Mouse (Mus musculus) ES-E14 (cell line): Measurements from ENCODE around the gene Rab13. TPM values are rescaled to one million over a fixed set of nuclear protein-coding genes. Genes with fewer than 3 reads are reported as not detected.

Experiments
- DNase-seq: peaks from one replicate; pipeline ENCODE4 v3.0.0-alpha.2; 2013; ENCODE audit warnings: low read depth, low spot score
- H3K27ac ChIP-seq: 2 replicates; pipeline ENCODE4 v1.5.1; 2012; ENCODE audit warnings: low read depth, mild to moderate bottlenecking, low read length, moderate library complexity, mixed read lengths; ENCODE audit not compliant: poor library complexity, insufficient read depth, severe bottlenecking
- H3K36me3 ChIP-seq: 2 replicates; pipeline ENCODE4 v1.6.1; 2012; ENCODE audit warnings: mild to moderate bottlenecking, low read length, moderate library complexity, mixed read lengths; ENCODE audit not compliant: control insufficient read depth, poor library complexity, insufficient read depth, severe bottlenecking
- H3K4me1 ChIP-seq, 2 experiments: fragments of 150-350 bp in 1 of 2; sonication (generic) in 1 of 2; 2 replicates each; pipeline ENCODE4 v1.6.1; 2012; ENCODE audit warnings: low read length in 2 of 2, mild to moderate bottlenecking in 1 of 2, mixed read lengths in 1 of 2; ENCODE audit not compliant: control insufficient read depth in 2 of 2, insufficient read depth in 2 of 2, poor library complexity in 1 of 2
- H3K4me3 ChIP-seq, 2 experiments: fragments of 150-350 bp in 1 of 2; sonication (generic) in 1 of 2; 2 replicates each; pipeline ENCODE4 v1.5.1; 2012; ENCODE audit warnings: low read length in 2 of 2, low read depth in 1 of 2, mild to moderate bottlenecking in 1 of 2, mixed read lengths in 1 of 2; ENCODE audit not compliant: insufficient read depth in 1 of 2, poor library complexity in 1 of 2, severe bottlenecking in 1 of 2
- H3K9ac ChIP-seq: 2 replicates; pipeline ENCODE4 v1.6.1; 2012; ENCODE audit warnings: low read depth, mild to moderate bottlenecking, low read length, mixed read lengths; ENCODE audit not compliant: poor library complexity, insufficient read depth, severe bottlenecking
- H3K9me3 ChIP-seq: fragments of 150-350 bp; sonication (generic); 2 replicates; pipeline ENCODE4 v1.6.1; 2012; ENCODE audit warnings: low read depth, mild to moderate bottlenecking, low read length; ENCODE audit not compliant: control insufficient read depth, insufficient read depth
- CHD2 ChIP-seq: IDR thresholded peaks from 2 replicates; pipeline ENCODE4 v1.6.1; 2014; ENCODE audit warnings: mild to moderate bottlenecking, low read depth, low read length, inconsistent platforms
- HCFC1 ChIP-seq: IDR thresholded peaks from 2 replicates; pipeline ENCODE4 v1.6.1; 2012; ENCODE audit warnings: low read length, inconsistent platforms, borderline replicate concordance; ENCODE audit not compliant: insufficient read depth
- MAFK ChIP-seq: IDR thresholded peaks from 2 replicates; pipeline ENCODE4 v1.6.1; 2014; ENCODE audit warnings: mild to moderate bottlenecking, low read depth, low read length, inconsistent platforms; ENCODE audit not compliant: insufficient read depth
- ZC3H11A ChIP-seq: IDR thresholded peaks from 2 replicates; pipeline ENCODE4 v1.6.1; 2012; ENCODE audit warnings: low read depth, mild to moderate bottlenecking, inconsistent platforms, low read length, borderline replicate concordance
- ZNF384 ChIP-seq: IDR thresholded peaks from 2 replicates; pipeline ENCODE4 v1.6.1; 2012; ENCODE audit warnings: low read depth, low read length, inconsistent platforms
- in situ Hi-C, 2 experiments: fragments of 600-800 bp; cut with MboI; formaldehyde crosslinking; loops; one replicate each; pipeline ENCODE4 v1.15.1; 2025; ENCODE audit warnings: low sequenced_read_pairs in 2 of 2, inconsistent platforms in 1 of 2; ENCODE audit not compliant: unreplicated experiment in 2 of 2
- total RNA-seq: library from RNA; depleted of rRNA; stranded (reverse); fragments of 300-350 nt; gene quantifications from 2 replicates; pipeline ENCODE4 v1.2.3, GENCODE M21; 2012

The Rab13 gene
- total RNA-seq, 1 experiment: 13.2 TPM

DNA sequence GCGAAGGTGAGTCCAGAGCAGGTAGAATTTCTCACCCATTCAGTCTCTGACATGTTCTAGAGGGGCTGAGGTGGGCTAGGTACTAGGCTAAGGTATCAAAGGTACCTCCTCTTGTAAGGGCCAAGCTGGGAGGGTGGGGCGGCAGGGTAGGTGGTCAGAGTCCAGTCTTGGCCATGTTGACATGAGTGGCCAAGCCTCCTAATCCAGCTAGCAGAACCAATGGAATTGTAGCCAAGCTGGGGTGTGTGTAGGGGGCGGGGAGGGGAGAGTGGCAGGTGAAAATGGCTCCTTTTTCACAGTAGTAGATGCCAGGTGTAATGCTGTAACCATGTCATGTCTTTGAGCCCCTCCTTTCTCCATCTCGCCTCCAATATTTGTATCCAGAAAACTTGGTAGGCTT, 45.0 kb downstream of the Rab13 start:
- Histone ChIP-seq H3K36me3 (peaks cover 34% of the 10 kb centered on the region), H3K9me3 (no peaks in the 10 kb centered on the region), H3K4me1 (peaks cover 2 to 4% of the 10 kb centered on the region in 2 experiments; a peak in 2 of 4 replicates), H3K9ac (no peak overlapping the region), H3K27ac (no peak overlapping the region), H3K4me3 (no peak overlapping the region)
- no peak for DNase-seq
- in situ Hi-C loops: no loop called here
- no peak for TF ChIP-seq CHD2
- no peak for TF ChIP-seq MAFK
- TF ChIP-seq HCFC1: no peak
- TF ChIP-seq ZNF384: no peak
- TF ChIP-seq ZC3H11A: no peak

DNA sequence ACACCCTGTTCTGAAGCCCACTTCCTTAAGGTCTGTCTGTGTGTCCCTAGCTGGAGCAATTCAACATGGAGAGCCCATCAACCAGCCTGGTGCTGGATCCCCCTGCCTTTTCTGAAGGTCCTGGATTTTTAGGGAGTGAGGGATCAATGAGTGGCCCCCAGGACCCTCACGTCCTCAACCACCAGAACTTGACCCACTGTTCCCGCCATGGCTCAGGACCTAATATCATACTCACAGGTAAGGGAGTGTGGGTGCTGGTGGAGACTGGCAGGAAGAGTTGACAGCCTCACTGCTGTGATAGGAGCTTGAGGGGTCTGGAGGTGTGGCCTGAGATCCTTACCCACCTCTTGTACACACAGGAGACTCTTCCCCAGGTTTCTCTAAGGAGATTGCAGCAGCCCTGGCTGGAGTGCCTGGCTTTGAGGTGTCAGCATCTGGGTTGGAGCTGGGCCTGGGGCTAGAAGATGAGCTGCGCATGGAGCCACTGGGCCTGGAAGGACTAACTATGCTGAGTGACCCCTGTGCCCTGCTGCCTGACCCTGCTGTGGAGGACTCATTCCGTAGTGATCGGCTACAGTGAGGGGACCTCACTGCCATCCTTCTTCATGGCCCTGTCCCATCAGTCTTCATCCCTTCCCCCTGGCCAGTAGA, 49.8 kb downstream of the Rab13 start:
- Histone ChIP-seq H3K9ac (no peak overlapping the region), H3K27ac (no peak overlapping the region), H3K9me3 (no peaks in the 10 kb centered on the region), H3K4me1 (peaks cover 2 to 4% of the 10 kb centered on the region in 2 experiments; a peak in 2 of 4 replicates), H3K4me3 (no peak overlapping the region), H3K36me3 (peaks cover 31% of the 10 kb centered on the region)
- in situ Hi-C loops: no loop called here
- TF ChIP-seq ZC3H11A (no peak), CHD2 (no peak)
- DNase-seq: no peak

DNA sequence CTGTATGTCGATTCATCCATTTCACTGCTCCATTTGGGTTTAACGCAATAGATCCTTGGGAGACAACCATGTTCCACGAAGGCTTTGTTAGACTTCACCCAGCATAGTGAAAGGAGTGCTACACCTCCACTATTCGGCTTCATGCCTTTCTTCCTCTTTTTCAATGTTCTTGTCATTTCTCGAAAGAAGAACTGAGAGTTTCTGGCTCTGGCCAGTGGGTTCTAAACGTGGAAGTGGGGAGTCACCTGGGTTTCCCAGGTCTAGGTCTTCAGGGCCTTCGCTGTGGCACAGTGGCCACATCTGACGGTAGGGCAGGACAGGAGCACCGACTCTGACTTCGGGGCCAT, 51.2 kb downstream of the Rab13 start:
- Histone ChIP-seq H3K36me3 (peaks cover 23% of the 10 kb centered on the region; the same call in 1 of the 2 replicates), H3K9me3 (no peaks in the 10 kb centered on the region), H3K4me3 (peak overlapping the region; percentile 84 to 93; a peak in 2 of 4 replicates), H3K9ac (no peak overlapping the region), H3K27ac (no peak overlapping the region), H3K4me1 (peaks cover 2 to 4% of the 10 kb centered on the region in 2 experiments; a peak in 2 of 4 replicates)
- DNase-seq: no peak
- in situ Hi-C loops: no loop called here
- TF ChIP-seq ZC3H11A (no peak), MAFK (no peak)

DNA sequence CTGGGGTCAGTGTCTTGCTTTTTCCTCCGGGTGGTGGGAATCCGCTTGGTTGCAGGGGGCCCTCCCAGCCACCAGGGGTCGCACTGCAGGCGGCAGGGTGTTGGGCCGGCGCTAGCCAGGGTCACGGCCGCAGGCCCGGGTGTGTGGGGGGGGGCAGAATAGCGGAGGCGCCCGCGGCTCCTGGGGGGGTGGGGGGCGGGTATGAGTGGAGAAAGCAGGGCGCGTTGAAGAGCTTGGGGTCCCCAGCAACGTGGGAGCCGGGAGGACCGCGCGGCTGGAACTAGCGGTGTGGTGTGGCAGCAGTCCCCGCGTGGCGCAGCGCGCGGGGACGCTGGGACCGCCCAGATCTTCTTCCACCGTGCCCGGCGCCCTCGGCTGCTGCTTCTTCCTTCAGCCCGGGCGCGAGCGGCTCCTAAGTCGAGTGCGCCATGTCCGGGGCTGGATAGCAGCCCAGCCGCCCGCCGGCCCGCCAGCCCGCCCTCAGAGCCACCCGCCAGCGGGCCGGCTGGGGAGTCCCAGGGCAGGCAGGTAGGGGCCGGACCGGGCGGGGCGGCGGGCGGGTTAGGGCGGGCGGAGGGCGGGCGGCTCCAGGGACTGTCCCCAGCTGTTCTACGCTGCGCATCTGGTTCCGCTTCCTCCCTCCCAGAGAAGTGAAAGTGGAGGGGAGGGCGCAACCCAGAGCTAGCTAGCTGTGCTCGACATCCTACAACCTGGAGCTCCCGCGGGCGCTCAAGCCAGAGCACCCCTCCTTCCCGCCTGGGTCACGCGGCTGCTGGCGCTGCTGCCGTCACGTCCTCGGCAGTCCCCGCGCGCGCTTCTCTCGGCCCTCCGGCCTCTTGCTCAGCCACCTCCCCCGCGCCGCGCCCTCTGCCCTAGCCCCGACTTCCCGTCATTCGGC, 51.8 kb downstream of the Rab13 start, which contains the start of gene Dennd4b:
Gene Dennd4b (plus strand): TSS at position 152 of the 898 bp plus-strand sequence.
- Histone ChIP-seq H3K9ac (peak within 1 kb of the TSS; percentile 90), H3K9me3 (no peaks in the 10 kb centered on the region), H3K27ac (peak within 1 kb of the TSS; percentile 73), H3K4me1 (peaks cover 2 to 4% of the 10 kb centered on the region in 2 experiments; a peak in 2 of 4 replicates), H3K4me3 (peak within 1 kb of the TSS; percentile 84 to 93), H3K36me3 (peaks cover 18% of the 10 kb centered on the region; the same call in 1 of the 2 replicates)
- in situ Hi-C loops: no loop called here
- TF ChIP-seq ZC3H11A (no peak), HCFC1 (0 out of 2 replicates have a peak, but pooled peaks have one; percentile 60), ZNF384 (no peak), MAFK (no peak), CHD2 (no peak)
- peak; percentile 61 for DNase-seq
